Mouse (Mus musculus): ENCODE measurements around the gene Snx9.

Snx9 gene

DNA sequence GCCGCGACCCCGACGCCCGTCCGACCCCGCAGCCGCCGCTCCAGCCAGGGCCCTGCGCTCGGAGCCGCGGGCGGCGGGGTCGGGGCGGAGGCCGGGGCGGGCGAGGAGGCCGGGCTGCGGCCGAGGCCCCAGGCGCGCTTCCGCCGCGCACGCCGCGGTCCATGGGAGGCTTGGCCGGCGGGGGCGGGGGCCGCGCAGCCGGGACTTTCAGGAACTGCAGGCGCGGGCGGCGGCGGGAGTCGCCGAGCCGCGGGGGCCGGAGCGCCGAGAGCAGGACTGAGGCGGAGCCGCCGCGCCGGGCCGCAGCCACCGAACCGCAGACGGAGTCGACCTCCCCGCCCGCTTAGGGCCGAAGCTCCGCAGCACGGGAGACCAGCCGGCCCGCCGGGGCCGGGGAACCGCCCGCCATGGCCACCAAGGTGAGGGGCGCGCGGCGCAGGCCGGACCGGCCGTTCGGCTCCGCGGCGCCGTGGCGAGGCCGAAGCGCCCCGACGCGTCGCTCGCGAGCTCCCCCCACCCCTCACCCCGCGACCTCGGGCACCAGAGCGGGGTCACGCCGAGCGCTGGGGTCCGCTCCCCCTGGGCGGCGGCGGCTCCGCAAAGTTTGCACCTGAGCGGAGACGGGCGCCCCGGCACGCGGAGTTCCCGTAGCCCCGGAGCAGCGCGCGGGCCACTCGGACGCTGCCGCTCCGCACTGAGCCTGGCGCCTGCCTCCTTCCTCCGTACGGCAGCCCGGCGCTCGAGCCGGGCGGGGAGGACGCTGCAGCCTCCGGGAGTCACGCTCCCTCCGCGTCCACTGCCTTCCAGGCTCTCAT is at the start of gene Snx9:
TSS of gene Snx9 (plus strand) at position 202 of the 815 bp plus-strand sequence.
- DNase-seq: peak; percentile 68 to 86

DNA sequence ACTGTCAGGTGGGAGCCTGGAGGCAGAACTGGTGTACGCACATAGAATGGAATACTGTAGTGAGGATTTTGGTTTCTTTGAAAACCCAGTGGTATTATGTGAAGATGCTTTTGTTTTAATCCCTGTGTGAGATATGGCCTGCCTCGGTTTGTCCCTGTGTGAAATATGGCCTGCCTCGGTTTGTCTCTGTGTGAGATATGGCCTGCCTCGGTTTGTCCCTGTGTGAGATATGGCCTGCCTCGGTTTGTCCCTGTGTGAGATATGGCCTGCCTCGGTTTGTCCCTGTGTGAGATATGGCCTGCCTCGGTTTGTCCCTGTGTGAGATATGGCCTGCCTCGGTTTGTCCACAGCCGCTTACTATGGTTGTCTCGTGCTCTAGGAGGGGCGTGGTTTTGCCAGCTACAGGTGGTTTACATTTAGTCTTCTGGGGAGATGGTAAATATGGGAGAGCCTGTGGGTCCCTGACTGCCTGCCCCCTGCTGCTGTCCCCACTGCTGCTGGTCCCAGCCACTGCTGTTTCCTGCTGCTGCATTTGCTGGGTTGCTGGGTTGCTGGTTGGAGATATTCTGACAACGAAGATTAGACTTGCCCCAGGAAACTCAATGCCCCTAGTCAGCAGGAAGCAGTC is 48.9 kb upstream of the Snx9 start:
- DNase-seq: no peak

DNA sequence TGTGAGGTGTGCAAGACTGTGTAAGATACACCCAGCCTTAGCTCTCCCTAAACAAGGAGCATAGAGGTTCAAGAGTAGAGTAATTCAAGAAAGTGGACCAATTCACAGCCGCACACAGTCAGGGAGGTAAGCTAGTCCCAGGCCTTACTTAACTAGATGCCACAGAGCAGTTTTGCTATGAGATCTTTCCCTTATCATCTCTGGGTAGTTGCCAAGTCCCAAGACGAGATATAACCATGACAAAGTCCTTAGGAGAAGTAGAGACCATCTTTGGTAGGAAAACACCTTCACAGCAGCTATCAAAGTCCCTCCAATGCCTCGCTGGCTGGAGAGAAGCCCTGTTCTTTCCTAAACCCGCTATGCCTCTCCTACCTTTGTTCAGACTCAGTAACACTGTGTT is 47.5 kb upstream of the Snx9 start:
- DNase-seq: no peak

DNA sequence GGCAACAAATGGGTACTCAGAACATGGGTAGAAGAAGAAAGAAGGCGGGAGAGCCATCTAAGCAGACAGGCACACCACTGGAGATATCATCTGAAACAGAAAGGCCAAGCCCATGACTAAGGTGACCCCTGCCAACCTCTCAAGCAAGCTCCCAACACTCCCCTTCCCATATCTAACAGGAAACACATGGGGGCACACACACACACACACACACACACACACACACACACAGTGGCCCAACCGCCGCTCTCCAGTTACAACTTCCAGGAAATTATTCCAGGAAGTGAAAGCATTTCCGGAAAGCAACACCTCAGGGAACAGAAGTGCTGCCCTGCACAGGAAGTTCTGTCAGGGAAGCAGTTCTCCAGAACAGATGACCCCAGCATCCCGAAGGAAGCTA is 46.9 kb upstream of the Snx9 start:
- no peak for DNase-seq

DNA sequence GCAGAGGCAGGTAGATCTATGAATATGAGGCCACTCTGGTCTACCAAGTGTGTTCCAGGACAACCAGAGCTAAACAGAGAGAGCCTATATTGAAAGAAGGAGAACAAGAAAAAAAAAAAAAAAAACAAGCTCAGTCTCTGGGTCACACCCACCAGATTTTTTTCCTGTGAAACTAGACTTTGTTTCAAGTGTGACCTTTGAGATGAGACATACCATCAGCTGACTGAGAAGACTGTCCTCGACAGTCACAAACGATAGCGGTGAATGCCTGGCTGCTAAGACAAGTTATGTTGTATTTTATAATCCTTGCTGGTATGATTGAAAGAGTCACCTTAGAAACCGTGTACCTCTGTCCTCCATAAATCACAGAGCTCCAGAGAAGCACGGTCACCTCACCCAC is 45.8 kb upstream of the Snx9 start:
- no peak for DNase-seq

DNA sequence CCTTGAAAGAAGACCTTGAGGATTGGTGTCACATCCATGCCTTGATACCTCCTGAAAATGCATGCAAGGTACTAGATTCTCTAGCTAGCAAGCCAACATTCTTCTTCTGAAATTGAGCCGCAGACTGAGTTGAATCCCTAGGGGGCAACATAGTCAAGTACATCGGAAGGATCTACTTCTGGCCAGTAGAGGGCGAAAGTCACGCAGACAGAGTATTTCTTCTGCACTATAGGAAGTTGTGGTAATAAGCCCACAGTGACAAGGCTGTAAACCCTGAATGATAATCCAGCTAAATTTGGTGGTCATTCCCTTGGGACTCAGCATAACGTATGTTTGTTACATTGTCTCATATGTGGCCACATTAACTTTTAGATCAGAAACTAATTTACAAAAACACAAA is 45.3 kb upstream of the Snx9 start:
- peak; percentile 75 to 79 for DNase-seq

DNA sequence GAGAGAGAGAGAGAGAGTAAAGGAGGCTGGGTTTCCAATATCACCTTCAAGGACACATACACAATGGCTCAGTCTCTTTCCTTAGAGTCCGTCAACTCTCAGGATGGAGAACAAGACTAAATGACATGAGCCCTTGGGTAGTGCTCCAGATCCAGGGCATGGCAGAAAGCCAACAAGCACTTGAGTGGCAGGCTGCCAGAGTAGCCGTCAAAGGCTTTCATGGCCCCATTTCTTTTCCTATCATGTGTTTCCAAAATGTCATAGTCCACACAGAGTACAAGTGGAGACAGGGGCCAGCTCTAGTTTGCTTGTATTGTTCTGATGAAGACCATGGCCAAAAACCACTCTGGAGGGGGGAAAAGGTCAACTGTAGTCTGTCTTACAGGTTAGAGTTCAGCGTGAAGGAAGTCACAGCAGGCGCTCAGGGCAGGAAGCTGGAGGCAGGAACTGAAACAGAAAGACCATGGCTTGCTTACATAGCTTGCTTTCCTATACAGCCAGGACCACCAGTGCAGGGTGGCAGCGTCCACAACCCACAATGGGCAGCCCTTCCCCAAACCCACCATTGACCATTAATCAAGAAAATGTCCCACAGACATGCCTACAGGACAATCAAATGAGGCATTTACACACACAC is 43.9 kb upstream of the Snx9 start:
- DNase-seq: peak; percentile 18 to 35

DNA sequence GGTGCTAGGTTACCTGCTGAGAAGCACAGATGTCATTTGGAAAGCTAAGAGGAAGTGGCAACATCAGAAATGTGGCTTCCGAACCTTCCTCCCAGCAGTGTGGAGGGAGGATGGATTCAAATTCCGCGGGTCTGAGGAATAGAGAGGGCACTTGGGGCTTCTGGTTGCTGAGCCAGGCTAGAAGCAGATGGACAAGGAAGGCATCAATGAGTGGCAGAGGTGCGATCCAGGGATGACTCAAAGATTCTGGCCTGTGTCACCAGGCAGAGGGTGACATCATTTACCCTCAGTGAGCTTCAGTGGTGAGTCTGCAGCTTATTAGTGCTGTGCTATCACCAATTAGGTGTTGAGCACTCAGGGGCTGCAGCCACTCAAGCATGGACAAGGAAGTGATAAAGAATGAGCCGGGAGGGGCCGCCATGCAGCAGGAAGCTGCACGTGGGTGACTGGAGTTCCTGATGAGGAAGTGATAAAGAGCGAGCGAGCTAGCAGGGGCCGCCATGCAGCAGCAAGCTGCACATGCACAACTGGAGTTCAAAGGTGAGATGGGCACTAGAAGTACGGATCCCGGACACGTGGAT is 42.8 kb upstream of the Snx9 start:
- peak; percentile 49 to 61 for DNase-seq

DNA sequence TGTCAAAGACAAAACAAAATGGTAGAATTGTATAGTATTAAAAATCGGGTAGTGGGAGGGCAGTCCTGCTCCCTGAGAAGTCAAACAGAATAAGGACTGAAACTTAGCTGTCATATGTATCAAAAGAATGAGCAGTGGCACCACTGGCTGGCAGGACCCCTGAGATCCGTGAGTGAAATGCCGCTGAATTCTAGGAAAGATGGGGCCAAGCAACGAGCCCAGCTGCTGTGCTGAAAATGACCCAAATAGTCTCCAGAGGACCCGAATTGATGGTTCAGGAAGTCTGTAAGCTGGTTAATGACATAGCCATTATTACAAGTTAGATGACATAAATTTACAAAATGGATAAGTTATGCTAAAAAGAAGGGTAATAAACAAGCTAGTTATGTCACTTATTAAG is 42.2 kb upstream of the Snx9 start:
- no peak for DNase-seq

DNA sequence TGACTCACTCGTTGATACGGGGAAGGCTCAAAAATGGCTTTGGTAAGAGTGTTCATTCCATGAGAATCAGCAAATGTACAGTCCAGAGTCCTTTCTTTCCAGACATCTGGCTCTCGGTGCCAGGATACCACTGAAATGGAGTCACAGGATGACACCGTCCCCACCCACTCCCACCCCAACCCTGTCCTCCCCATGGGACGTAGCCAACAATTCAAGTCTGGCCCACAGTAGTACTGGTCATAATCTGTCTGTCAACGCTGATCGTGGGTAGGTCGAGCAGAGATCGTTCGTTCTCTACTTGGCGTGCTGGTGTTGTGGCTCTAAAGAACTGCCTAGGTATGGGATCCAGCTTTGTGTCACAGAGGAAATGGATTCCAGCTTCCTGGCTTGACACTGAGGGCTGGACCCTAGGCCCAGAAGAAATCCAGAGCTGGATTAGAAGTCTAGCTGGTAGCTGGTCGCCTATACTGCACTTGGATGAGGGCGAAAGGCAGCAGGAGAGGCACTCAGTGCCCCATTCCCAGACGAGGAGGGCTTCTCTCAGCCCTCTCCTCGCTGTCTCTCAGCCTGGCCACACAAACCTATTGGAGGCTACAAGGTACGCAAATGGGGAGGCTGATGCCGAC is 41.6 kb upstream of the Snx9 start:
- DNase-seq: no peak

DNA sequence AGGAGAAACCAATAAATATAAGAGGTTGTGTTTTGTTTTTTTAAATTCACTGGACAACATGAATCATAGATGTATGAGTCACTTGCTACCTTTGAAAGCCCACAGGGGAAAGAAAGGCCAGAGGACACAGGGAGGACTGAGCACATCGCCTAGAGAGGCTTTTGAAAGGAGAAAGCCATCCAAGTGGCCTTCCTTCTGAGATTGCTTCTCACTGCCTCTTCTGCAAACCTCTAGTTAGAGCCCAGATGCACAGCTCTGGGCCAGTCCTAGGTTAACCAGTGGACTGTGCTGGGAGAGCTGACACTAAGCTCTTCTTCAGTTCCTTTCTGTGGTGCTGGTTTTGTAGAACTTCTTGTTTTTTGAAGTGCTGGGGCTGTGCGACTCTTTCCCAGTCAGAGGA is 40.9 kb upstream of the Snx9 start:
- no peak for DNase-seq

DNA sequence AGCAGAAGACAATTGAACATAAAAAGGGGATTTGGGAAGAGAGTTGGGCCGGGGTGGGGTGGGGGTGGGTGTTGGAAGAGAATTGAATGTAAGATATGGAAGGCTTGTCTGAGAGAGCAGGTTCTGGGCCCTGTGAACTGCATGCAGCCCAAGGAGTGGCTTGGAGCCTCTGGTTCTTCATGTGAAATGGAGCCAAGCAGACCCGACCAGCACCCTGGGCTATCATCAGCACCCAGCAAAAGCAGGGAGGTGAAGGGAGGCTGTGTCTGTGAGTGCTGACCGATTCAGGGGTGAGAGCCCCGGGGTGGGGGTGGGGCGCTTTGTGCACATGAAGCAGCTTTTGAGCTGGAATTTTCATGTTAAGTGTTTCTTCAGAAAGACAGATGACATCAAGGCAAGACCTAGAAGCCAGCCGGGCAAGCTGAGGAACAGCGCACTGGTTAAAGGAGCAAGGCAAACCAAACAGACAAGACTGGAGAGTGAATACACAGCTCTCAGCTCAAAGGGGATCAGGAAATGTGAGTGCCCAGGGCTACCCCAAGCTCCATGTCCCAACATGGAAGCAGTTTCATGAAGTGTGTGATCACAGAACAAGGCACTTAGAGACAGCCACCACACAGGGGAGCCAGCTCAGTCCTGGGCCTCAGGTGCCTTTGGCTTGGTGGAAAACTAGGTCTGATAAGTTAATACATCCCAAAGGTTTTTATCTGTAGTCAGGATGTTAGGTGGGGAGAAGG is 40.1 kb upstream of the Snx9 start:
- no peak for DNase-seq

DNA sequence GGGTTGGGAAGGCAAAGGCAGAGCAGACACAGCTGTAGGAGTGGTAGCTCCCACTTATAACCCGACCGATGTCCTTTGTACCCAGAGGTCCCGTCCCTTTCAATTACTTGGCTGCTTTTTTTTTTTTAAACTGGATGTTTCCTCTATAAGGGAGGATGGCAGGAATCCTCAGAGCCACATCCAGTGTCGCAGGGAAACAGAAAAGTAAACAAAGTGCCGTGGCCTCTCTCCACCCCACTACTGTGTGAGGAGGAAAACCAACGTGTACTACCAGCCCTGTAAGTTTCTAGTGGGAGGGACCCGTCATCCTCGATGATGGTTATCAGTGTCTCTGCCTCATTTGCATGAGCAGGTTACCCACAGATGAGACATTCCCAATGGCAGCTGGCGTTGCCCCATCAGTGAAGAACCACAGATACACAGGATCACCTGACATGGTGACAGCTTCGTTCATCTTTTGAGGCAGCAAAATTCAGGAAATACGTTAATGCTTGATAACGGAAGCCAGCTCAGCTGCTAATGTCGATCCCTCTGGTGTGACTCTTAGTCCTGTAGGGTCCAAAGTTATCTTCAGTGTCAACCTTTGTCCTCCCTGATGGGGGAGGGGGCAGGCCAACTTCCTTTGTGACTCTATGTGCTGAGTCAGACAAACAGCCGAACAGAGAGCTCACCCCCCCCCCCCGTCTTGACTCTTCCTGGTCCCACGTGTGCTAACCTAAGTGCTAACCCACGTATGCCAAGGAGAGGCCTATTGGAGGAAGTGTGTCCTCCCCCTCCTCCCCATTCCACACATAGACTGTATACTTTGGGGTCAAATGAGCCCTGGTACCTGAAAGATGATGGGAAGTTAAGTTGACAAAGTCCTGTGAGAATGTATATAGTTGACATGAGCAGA is 39.1 kb upstream of the Snx9 start:
- no peak for DNase-seq

DNA sequence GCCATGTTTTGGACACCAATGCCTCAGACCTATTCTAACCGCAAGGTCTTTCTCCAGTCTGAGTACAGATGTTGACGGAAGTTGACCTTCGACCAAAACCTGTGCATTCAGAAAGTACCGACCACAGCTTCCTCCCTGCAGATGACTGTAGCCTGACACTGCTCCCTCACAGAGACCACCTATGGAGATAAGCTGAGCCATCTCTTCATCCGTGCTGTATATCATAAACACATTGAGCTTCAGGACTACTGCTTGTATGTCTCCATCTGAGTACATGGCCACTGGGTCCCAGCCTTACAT is 38.5 kb upstream of the Snx9 start:
- DNase-seq: no peak

DNA sequence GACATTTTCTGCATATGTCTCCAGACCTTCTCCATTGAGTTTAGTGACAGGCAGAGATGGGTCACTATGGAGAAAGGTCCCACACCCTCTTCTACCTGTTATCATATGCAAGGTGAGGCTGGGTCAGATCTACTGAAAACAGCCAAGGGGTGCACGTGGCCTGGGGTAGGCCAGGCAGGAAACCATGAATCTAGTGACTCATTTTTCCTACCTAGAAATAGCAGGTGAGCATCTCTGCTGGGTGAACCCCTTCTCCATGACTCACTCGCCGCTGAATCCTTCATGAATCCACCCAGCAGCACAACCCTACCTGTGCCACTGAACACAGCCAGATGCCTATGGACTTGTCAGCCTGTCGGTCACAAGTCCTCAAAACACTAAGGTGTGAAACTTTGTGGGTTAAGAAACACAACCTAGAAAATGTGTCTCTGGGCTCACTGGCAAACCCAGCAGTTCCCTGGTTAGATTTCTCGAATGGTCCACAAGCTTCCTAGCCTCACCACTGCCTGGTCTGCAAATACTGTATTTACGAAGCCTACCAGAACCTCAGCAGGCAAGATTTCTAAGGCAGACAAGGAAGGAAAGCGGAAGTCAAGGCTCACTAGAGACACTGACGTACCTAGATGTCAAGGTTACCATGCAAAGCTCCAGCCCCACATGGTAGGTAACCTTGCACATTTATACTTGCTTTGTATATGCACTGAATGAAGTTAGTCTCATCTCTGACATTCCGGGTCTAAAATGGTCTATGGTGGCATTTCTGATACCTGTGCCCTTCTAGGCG is 37.7 kb upstream of the Snx9 start:
- no peak for DNase-seq

DNA sequence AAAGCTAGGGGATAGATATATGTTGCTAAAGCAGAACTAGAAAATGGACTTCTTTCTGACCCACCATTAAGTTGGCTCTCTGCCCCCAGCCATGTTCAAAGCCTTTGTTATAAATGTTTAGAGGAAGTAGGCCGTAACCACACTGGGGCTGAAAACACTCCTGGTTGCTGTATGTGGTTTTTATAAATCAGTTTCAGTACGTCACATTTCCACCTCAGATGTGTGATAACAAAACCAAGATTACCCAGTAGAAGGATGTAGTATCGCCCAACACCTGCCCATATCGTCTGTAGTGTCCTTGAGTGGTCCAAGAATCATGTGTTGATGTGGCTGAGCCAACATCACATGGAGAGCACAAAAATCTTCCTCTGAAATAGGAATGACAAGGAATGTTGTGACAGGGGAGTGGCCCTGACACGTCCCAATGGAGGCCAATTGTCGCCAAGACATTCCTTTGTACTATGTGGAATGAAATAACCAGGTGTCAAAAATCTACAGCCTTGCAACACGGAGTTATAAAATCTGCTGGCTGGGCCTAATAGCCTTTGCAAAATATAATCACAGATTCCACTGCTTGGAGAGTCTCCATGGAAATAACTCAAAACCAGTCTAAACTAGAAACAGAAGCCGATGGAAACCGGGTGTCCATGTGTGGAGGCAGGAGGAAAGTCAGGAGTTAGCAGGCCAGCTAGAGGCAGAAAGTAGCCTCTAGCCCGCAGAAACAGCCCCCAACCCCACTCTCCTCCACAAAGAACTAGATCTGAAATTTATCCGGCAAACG is 36.6 kb upstream of the Snx9 start:
- DNase-seq: no peak

DNA sequence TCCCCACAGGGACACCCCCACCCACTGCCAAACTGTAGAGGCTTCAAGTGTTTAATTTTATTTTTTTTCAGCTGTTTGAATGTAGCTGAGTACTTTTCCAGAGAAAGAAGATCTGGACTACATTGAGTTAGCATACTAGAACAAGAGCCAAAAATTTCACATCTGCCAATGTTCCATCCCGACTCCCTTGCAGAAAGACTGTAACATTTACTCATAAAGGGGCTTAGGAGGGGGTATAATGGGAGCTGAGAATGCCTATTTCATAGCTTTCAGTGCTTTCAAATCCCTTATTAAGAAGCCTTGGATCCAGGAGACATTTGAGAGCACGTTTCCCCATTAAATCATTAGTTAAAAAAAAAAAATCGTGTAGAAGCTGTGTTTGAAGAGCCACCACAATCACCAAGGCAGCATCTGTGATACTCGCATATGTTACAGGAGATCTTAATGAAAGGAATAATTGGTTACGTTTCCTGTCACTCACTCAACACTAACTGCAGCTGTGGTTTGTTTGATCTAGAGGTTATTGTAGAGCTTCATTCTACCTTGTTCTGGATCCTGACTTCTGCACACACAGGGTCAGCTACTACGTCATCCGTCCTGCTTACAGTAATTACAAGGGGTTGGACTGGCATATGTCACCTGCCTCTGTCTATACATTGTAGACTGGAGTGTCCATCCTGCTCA is 35.8 kb upstream of the Snx9 start:
- no peak for DNase-seq

DNA sequence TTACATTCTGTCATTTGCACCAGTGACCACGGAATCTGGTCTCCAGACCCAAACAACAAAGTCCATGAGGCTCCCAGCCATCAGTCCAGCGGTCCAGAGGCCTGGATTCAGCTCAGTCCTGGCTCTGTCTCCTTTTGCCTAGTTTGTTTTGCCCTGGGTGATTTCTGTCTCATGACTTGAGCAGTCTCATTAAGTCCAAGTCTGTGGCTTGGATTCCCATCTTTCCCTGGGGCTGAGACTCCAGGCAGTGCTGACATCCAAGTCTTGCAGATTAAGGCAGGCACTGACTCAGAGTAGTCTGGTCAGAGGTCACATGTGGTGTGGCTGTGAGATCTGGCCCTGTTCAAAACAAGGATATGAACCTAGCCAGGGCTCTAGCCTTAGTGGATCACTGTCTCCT is 35.2 kb upstream of the Snx9 start:
- DNase-seq: no peak

DNA sequence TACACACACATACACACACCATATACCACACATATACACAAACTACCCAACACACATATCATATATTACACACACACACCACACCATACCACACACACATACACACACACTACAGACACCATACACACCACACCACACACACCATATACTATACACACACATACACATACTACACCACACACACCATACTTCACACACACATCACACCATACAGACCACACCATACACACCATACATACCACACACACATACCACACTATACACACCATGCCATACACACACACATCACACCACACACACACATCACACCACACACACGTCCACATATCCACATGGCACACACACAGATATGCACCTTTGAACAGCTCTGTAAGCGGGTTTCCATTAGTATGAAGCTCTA is 34.3 kb upstream of the Snx9 start:
- DNase-seq: no peak
